11 mouse cellular contexts compared by ENCODE assay signal in the genomic region with DNA sequence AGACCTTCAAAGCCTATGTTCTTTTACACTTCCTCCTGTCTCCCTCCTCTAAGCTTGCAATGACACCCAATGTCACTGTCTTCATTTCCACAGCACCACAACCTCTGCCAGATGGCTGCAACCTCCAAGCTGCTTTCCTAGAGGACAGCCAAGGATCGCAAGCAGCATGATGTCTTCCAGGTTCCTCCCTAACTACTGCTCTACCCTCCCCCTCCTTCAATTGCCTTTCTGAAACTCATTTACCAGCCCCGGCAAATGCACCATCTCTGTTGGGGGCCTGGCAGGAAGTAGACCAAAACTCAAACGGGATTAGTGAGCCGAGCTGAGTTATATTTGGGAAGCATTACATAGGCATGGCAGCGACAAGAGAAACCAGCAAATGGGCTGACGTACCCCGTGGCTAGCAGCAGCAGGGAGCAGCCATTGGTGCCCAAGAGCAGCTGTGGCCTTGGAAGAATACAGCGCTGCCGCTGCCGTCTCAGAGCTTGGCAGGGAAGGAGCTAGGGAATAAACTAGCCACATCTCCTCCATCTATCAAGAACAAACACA.
DNase-seq lines count a peak whose midpoint lies in the region.
"Had no signal": no experiment of that assay in that cellular context is flagged by ENCODE, and none has a peak within 500 bp of the region (broad histone marks: within the 10 kb centered on the region; RNA-seq: fewer than 3 reads in every experiment).

No protein-coding gene starts in this region.

- H3K9me3 ChIP-seq in heart, embryonic 10.5 days: no peaks in the 10 kb centered on the region
- no peaks in the 10 kb centered on the region for H3K9me3 ChIP-seq in limb, embryonic 10.5 days (replicated peaks)
- H3K9me3 ChIP-seq: limb, embryonic 15.5 days had no signal

- 16% methylated on average over 10 of the region's 10 CpGs for WGBS in heart, embryonic 10.5 days
- WGBS in limb, embryonic 10.5 days: 48% methylated on average over 10 of the region's 10 CpGs

- DNase-seq in heart, embryonic 10.5 days (ENCODE audit: low spot score): no peak
- no peak for DNase-seq in heart, postnatal 14 days
- DNase-seq in left cerebral cortex, postnatal 14 days (ENCODE audit: low spot score in 2 of 2): peak; percentile 16 to 24
- DNase-seq in left cerebral cortex, adult 11 months (ENCODE audit: low spot score): no peak
- peak; percentile 5 for DNase-seq in adrenal gland, postnatal 14 days
- peak; percentile 31 for DNase-seq in limb, embryonic 10.5 days (ENCODE audit: low spot score)
- no peak for DNase-seq in MN1 (ENCODE audit: low spot score)
- no peak for DNase-seq in ovary, postnatal 10 days (ENCODE audit: low spot score)
- DNase-seq: kidney, postnatal 14 days; lung, postnatal 36 days had no signal

- H3K36me3 ChIP-seq in heart, embryonic 10.5 days: no peaks in the 10 kb centered on the region
- no peaks in the 10 kb centered on the region for H3K36me3 ChIP-seq in limb, embryonic 10.5 days
- H3K36me3 ChIP-seq: limb, embryonic 15.5 days had no signal

- H3K27me3 ChIP-seq in heart, embryonic 10.5 days (ENCODE audit: insufficient read depth, poor library complexity, severe bottlenecking): no peaks in the 10 kb centered on the region
- H3K27me3 ChIP-seq in limb, embryonic 10.5 days (ENCODE audit: low read depth, poor library complexity, severe bottlenecking): no peaks in the 10 kb centered on the region
- H3K27me3 ChIP-seq: limb, embryonic 15.5 days had no signal

- no peak overlapping the region for H3K27ac ChIP-seq in heart, embryonic 10.5 days
- H3K27ac ChIP-seq in limb, embryonic 10.5 days: no peak overlapping the region
- H3K27ac ChIP-seq: limb, embryonic 15.5 days had no signal

- H3K4me1 ChIP-seq in heart, embryonic 10.5 days: 0 out of 2 replicates have a peak, but pooled peaks cover 3% of the 10 kb centered on the region
- peaks cover 8% of the 10 kb centered on the region for H3K4me1 ChIP-seq in limb, embryonic 10.5 days
- H3K4me1 ChIP-seq: limb, embryonic 15.5 days had no signal

- intact Hi-C loops in heart, postnatal 14 days (cut with DNase I): no loop called here
- intact Hi-C loops in left cerebral cortex, postnatal 14 days (cut with DNase I): no loop called here

- H3K4me3 ChIP-seq in heart, embryonic 10.5 days: peak overlapping the region; percentile 24
- H3K4me3 ChIP-seq in limb, embryonic 10.5 days: no peak overlapping the region
- H3K4me3 ChIP-seq: limb, embryonic 15.5 days had no signal

Comparison
In these comparisons a context has a peak if more than half of its experiments do, and no peak if none do; other contexts are left out.
1. DNase-seq: peak in left cerebral cortex, postnatal 14 days (2 of 2), adrenal gland, postnatal 14 days (single experiment) and limb, embryonic 10.5 days (single experiment); none in heart, embryonic 10.5 days (single experiment), heart, postnatal 14 days (0 of 2), left cerebral cortex, adult 11 months (single experiment), MN1 (single experiment) and ovary, postnatal 10 days (single experiment).